Mouse (Mus musculus) layer of hippocampus, adult 11-12 months (tissue): ENCODE results near the gene Agbl2.

Experiments
- DNase-seq: peaks from one replicate; pipeline ENCODE4 v3.0.0; 2022; ENCODE audit warnings: low spot score

Agbl2 gene

DNA sequence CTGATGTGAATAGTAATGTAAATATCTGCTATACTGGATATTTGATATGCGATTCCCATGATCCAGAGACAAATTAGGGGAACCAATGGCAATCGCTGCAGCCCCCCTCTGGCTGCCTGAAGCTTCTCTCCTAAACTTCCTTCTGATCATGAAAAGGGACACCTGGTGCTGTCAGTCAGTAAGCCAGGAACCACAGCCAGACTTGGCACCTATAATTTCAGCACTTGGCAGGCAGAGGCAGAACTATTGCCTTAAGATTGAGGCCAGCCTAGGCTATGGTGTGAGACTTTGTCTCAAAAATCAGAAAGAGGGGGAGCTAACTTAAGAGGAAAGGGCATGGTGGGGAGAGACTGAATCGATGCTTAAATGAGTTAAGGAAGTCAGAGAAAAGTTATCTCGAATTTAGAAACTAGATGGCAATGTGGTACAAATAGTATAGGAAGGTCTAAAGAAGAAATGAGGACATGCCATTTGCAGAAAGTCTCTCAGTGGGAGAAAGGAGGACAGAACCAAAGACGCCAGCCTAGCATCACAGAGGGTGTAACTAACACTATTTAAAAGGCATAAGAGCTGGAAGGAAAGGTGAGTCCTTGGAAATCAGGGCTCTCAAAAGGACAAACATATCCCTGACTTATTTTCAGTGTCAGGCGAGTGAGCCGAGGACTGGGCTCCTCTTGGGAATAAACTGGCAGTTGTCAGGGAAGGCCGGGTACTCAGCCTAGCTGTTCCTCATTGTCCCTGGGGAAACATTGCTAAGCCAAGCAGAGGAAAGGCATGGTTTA, 88.8 kb downstream of the Agbl2 start:
- DNase-seq = no peak

DNA sequence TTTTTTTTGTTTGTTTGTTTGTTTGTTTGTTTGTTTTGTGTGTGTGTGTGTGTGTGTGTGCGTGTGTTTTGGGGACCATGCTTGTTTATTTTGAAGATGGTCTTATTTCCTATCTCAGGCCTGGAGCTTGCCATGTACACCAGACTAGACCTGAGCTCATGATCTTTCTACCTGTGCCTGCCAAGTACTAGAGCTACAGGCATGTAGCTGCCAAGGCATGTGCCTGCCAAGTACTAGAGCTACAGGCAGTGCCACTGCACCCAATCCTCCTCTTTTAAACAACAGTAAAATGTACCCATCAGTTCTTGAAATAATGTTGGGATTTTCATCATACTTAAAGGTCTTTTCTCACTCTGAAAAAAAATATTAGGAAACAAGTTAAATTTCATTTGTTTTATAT, 91.5 kb downstream of the Agbl2 start:
- DNase-seq = no peak

DNA sequence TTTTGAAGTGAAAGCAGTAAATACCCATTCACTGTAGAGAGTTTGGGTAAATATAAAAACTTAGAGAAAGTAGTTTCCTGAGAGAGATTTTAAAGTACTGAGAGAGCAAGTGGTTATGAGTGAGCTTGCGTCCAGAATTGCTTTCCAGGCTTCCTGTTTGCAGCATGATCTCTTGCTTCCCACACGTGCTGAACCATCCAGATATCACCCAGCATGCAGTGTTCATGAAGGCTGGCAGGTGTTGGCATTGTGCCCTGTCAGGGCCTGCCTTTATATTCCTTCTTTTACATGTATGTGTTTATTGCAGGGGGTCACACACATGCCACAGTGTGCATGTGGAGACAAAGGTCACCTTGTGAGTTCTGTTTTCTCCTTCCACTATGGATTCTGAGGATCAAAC, 92.7 kb downstream of the Agbl2 start:
- no peak for DNase-seq

DNA sequence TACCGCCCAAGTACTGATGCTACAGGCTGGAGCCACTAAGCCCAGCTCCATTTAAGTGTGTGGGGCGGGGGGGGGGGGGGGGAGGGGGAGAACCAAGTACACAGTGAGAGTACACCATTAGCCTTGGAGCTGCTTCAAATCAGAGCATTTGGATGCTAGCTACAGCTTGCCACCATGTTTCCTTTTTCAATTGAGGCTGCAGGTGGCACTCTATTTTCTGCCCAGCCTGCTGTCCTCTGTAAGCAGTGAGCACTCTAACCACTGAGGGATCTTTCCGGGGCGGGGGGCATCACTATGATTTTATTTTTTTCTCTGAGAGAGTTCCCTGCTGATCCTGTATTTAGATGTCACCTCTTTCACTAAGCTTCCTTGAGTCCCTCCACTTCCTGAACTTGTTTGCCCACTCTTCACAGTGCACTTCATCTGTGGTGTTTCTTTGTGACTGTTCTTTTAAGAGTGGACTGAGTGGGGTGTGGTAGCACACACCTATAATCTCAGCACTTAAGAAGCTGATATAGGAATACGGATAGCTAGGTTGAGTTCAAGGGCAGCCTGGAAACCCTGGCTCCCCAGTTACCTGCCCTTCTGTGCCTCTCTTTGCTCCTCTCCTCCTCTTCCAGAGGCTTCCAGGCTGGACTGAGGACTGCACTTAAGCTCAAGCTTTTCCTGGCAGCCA, 95.2 kb downstream of the Agbl2 start:
- DNase-seq = no peak

DNA sequence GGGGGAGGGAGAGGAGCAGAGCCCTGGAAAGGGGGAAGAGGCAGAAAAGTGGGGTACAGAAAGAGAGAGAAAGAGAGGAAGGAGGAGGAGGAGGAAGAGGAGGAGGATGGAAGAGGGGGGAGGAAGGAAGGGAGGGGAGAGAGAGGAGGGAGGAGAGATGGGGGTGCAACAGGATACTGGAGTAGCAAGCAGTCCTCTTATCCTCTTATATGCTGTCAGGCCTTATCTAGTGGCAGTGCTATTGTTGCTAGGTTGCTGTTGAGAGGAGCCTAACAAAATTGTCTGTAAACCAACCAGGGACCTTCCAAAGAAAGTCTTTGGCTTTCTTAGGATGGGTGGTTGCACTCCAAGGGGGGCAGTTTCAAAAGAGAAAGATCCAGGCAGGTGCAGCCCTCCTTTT, 96.9 kb downstream of the Agbl2 start:
- no peak for DNase-seq

DNA sequence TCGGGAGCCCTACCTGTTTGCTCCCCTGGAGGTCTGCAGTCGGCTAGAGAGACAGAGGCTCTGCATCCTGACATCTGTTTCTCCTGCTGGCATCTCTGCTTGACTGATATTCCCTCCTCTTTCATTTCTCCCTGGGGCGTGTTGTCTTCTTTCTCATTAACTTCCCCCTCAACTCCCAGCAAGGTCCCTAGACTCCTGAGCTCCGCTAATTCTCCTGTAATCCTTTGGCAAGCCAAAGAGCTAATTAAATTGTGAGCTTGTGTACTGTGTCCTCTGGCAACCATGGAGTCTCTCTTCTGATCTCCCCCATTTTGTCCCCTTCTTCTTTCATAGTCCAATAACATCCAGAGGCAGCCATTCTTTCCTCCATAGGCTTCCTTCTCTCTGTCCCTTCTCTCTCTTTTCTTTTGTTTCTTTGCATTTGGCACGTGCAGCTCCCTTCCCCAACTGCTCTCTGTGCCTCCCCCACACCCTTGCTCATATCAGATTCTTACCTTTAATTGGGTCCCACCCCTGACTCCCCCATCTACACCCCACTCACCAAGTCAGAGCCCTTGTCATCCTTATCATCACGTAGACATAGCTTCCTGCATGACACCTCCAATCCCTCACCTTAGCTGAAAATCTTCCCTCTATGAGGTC, 97.7 kb downstream of the Agbl2 start:
- no peak for DNase-seq

DNA sequence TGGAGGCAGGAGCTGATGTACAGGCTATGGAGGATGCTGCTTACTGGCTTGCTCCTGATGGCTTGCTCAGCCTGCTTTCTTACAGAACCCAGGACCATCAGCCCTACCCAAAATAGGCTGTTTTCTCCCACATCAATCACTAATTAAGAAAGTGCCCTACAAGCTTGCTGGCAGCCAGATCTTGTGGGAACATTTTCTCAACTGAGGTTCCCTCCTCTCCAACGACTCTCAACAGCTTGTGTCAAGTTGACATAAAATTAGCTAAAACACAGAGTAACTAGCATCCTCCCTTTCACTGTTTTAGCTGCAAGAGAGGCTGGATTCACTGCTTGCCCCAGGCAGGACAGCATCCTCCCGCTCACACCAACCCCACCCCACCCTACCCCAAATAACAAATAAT, 99.3 kb downstream of the Agbl2 start:
- no peak for DNase-seq
